Mouse (Mus musculus) urinary bladder, postnatal 4 days (tissue): Measurements from ENCODE around the gene Pla2g7.
"Not testable (repeated sequence)": the region's sequence is repeated elsewhere in the genome, so short reads cannot be mapped to it uniquely, and the experiment has no call there.

Experiments
- DNase-seq, 2 experiments: peaks; one replicate each; pipeline ENCODE4 v3.0.0; 2021 to 2022; ENCODE audit warnings: low spot score in 2 of 2

Pla2g7 gene

GRCm38 (mm10) chr17:43567992-43568888, at the start of gene Pla2g7:
TSS of gene Pla2g7 (plus strand) at chr17:43568098.
- DNase-seq, result peak in 1 of 2 experiments; percentile 39

- peak; percentile 37 to 71 for DNase-seq
Observed at GRCm38 (mm10) chr17:43518644-43519409, 49.1 kb upstream of the Pla2g7 start.

GRCm38 (mm10) chr17:43520166-43520565, 47.7 kb upstream of the Pla2g7 start:
- no peak for DNase-seq

- DNase-seq, result no peak
Observed at GRCm38 (mm10) chr17:43530507-43530906, 37.4 kb upstream of the Pla2g7 start.

GRCm38 (mm10) chr17:43531192-43531591, 36.7 kb upstream of the Pla2g7 start:
- no peak for DNase-seq

GRCm38 (mm10) chr17:43534362-43535222, 33.3 kb upstream of the Pla2g7 start:
- DNase-seq, result peak in 1 of 2 experiments; percentile 45

- DNase-seq, result not testable (repeated sequence)
Observed at GRCm38 (mm10) chr17:43536841-43537240, 31.1 kb upstream of the Pla2g7 start.

- DNase-seq, result no peak
Observed at GRCm38 (mm10) chr17:43538767-43539166, 29.1 kb upstream of the Pla2g7 start.

- no peak for DNase-seq
Observed at GRCm38 (mm10) chr17:43543539-43543938, 24.4 kb upstream of the Pla2g7 start, which contains the start of gene Ankrd66. TSS of gene Ankrd66 (minus strand) at chr17:43543639.

GRCm38 (mm10) chr17:43544040-43544439, 23.9 kb upstream of the Pla2g7 start:
- DNase-seq, result no peak

GRCm38 (mm10) chr17:43551122-43551630, 16.7 kb upstream of the Pla2g7 start:
- DNase-seq, result no peak

- DNase-seq, result no peak
Observed at GRCm38 (mm10) chr17:43554516-43555403, 13.1 kb upstream of the Pla2g7 start.

- DNase-seq, result no peak
Observed at GRCm38 (mm10) chr17:43557104-43557503, 10.8 kb upstream of the Pla2g7 start.

- peak in 1 of 2 experiments; percentile 21 for DNase-seq
Observed at GRCm38 (mm10) chr17:43557541-43558090, 10.3 kb upstream of the Pla2g7 start.

GRCm38 (mm10) chr17:43558678-43559077, 9.2 kb upstream of the Pla2g7 start:
- no peak for DNase-seq

- DNase-seq, result no peak
Observed at GRCm38 (mm10) chr17:43563192-43563987, 4.5 kb upstream of the Pla2g7 start.

- DNase-seq, result no peak
Observed at GRCm38 (mm10) chr17:43567593-43567991, 306 bp upstream of the Pla2g7 start.

GRCm38 (mm10) chr17:43569287-43569686, 1.4 kb downstream of the Pla2g7 start:
- DNase-seq, result no peak

GRCm38 (mm10) chr17:43573624-43574073, 5.8 kb downstream of the Pla2g7 start:
- DNase-seq, result no peak
